Mouse (Mus musculus): ENCODE measurements at regions not wholly inside any gene's neighbourhood (a gene's known extent, or its start where the extent isn't known, plus 50 kb on each side); places are given as distances from the start of the nearest gene placed in this dataset.

GRCm38 (mm10) chr7:113441906-113442305 lies 53.5 kb upstream of the Pth start:
- no peaks in the 10 kb centered on the region for H3K4me1 ChIP-seq (replicated peaks; ENCODE audit: insufficient read depth, low read length)
- H3K27ac ChIP-seq: no peak overlapping the region
- H3K27me3 ChIP-seq (ENCODE audit: insufficient read depth, low read length): no peaks in the 10 kb centered on the region
- H3K9ac ChIP-seq (ENCODE audit: low read depth, low read length): no peak overlapping the region
- no peaks in the 10 kb centered on the region for H3K9me3 ChIP-seq (replicated peaks; ENCODE audit: low read length)
- H3K36me3 ChIP-seq (ENCODE audit: insufficient read depth, low read length): no peaks in the 10 kb centered on the region
- no peak for TF ChIP-seq CTCF (IDR thresholded peaks at IDR 0.05; ENCODE audit: low read depth)
- no peak overlapping the region for H3K4me3 ChIP-seq (replicated peaks; ENCODE audit: low read depth, low read length)
- DNase-seq (ENCODE audit: low spot score): no peak
- no peak for ATAC-seq (replicated peaks; ENCODE audit: low FRiP score, low read depth)
- WGBS: 89% methylated on average over 2 of the region's 2 CpGs
- no peak overlapping the region for H3K4me2 ChIP-seq (ENCODE audit: low read length)

DNA sequence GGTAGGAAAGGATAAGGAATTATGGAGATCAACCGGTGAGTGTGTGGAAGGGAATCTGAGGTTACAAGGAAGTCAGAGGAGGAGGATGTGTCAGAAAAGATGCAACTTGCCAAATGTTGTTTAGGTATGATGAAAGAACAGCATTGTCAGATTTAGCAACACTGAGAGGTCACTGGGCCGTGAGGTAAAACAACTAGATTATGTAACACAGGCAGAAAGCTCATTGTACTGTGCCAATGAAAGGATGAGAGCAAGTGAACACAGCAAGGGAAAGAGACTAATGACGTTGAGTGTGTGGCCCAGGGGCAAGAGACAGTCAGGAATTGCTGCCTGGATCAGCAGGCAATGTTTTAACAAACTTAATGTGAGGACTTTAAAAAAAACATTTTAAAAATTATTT lies 55.2 kb upstream of the Pth start:
- 70% methylated on average over 3 of the region's 3 CpGs for WGBS
- H3K9ac ChIP-seq (ENCODE audit: low read depth, low read length): no peak overlapping the region
- no peaks in the 10 kb centered on the region for H3K27me3 ChIP-seq (ENCODE audit: insufficient read depth, low read length)
- no peak overlapping the region for H3K4me3 ChIP-seq (replicated peaks; ENCODE audit: low read depth, low read length)
- ATAC-seq (replicated peaks; ENCODE audit: low FRiP score, low read depth) (no peak), DNase-seq (ENCODE audit: low spot score) (no peak)
- no peak overlapping the region for H3K27ac ChIP-seq
- no peak for TF ChIP-seq CTCF (IDR thresholded peaks at IDR 0.05; ENCODE audit: low read depth)
- H3K9me3 ChIP-seq (replicated peaks; ENCODE audit: low read length): no peaks in the 10 kb centered on the region
- H3K4me1 ChIP-seq (replicated peaks; ENCODE audit: insufficient read depth, low read length): no peaks in the 10 kb centered on the region
- no peaks in the 10 kb centered on the region for H3K36me3 ChIP-seq (ENCODE audit: insufficient read depth, low read length)
- no peak overlapping the region for H3K4me2 ChIP-seq (ENCODE audit: low read length)

- 61% methylated on average over 2 of the region's 2 CpGs for WGBS
- H3K4me2 ChIP-seq (ENCODE audit: low read length): no peak overlapping the region
- H3K9ac ChIP-seq (ENCODE audit: low read depth, low read length): no peak overlapping the region
- ATAC-seq (replicated peaks; ENCODE audit: low FRiP score, low read depth): no peak
- DNase-seq (ENCODE audit: low spot score): no peak
- H3K27ac ChIP-seq: no peak overlapping the region
- H3K4me1 ChIP-seq (replicated peaks; ENCODE audit: insufficient read depth, low read length): no peaks in the 10 kb centered on the region
- no peaks in the 10 kb centered on the region for H3K27me3 ChIP-seq (ENCODE audit: insufficient read depth, low read length)
- H3K9me3 ChIP-seq (replicated peaks; ENCODE audit: low read length): no peaks in the 10 kb centered on the region
- no peaks in the 10 kb centered on the region for H3K36me3 ChIP-seq (ENCODE audit: insufficient read depth, low read length)
- TF ChIP-seq CTCF (IDR thresholded peaks at IDR 0.05; ENCODE audit: low read depth): no peak
- H3K4me3 ChIP-seq (replicated peaks; ENCODE audit: low read depth, low read length): no peak overlapping the region
Observed at GRCm38 (mm10) chr7:113444991-113445390, 56.6 kb upstream of the Pth start.

DNA sequence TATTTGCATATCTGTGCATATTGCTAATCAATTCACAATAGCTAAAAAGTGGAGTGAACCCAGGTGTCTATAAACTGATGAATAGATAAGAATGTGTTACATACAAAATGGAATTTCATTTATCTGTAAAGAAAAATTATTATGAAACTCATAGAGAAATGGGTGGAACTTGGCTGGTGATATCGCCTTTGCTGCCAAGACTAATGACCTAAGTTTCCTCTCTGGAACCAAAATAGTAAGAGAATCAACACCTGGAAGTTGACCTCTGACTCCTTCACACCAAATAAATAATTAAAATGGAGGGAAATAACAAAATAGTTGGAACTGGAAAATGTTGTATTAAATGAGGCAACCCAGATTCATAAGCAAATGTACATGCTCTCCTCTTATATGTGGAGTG lies 53.2 kb upstream of the Far1 start:
- no peak overlapping the region for H3K9ac ChIP-seq (ENCODE audit: low read depth, low read length)
- ATAC-seq (replicated peaks; ENCODE audit: low FRiP score, low read depth) (no peak), DNase-seq (ENCODE audit: low spot score) (peak; percentile 7)
- H3K4me2 ChIP-seq (ENCODE audit: low read length): no peak overlapping the region
- no peaks in the 10 kb centered on the region for H3K4me1 ChIP-seq (replicated peaks; ENCODE audit: insufficient read depth, low read length)
- no peak overlapping the region for H3K4me3 ChIP-seq (replicated peaks; ENCODE audit: low read depth, low read length)
- H3K27ac ChIP-seq: no peak overlapping the region
- 82% methylated on average over 1 of the region's 1 CpGs for WGBS
- no peaks in the 10 kb centered on the region for H3K36me3 ChIP-seq (ENCODE audit: insufficient read depth, low read length)
- TF ChIP-seq CTCF (IDR thresholded peaks at IDR 0.05; ENCODE audit: low read depth): no peak
- H3K27me3 ChIP-seq (ENCODE audit: insufficient read depth, low read length): no peaks in the 10 kb centered on the region
- no peaks in the 10 kb centered on the region for H3K9me3 ChIP-seq (replicated peaks; ENCODE audit: low read length)

DNA sequence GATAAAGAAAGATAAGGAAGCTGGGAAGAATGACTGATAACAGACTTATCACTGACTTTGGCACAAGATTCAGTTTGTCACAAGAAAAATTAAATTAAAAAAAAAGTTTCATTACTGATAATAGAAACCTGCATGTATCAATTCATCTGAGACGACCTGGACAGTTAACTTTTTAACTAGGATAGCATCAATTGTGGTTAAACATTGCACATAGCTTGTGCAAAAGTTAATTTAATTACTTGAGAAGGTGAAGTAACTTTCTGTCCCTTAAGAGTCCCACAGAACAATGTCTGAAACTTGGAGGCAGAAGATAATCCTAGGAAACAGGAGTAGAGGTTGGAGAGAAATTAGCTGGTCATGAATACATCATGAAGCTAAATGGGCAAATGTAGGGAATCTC lies 51.3 kb upstream of the Far1 start:
- no peak overlapping the region for H3K9ac ChIP-seq (ENCODE audit: low read depth, low read length)
- no peaks in the 10 kb centered on the region for H3K27me3 ChIP-seq (ENCODE audit: insufficient read depth, low read length)
- no peak overlapping the region for H3K4me2 ChIP-seq (ENCODE audit: low read length)
- H3K4me3 ChIP-seq (replicated peaks; ENCODE audit: low read depth, low read length): no peak overlapping the region
- WGBS: 35% methylated on average over 1 of the region's 1 CpGs
- TF ChIP-seq CTCF (IDR thresholded peaks at IDR 0.05; ENCODE audit: low read depth): no peak
- H3K4me1 ChIP-seq (replicated peaks; ENCODE audit: insufficient read depth, low read length): no peaks in the 10 kb centered on the region
- no peaks in the 10 kb centered on the region for H3K36me3 ChIP-seq (ENCODE audit: insufficient read depth, low read length)
- no peak overlapping the region for H3K27ac ChIP-seq
- no peaks in the 10 kb centered on the region for H3K9me3 ChIP-seq (replicated peaks; ENCODE audit: low read length)
- ATAC-seq (replicated peaks; ENCODE audit: low FRiP score, low read depth) (no peak), DNase-seq (ENCODE audit: low spot score) (no peak)
